ENCODE assay signal across 8 mouse cellular contexts in the genomic region with DNA sequence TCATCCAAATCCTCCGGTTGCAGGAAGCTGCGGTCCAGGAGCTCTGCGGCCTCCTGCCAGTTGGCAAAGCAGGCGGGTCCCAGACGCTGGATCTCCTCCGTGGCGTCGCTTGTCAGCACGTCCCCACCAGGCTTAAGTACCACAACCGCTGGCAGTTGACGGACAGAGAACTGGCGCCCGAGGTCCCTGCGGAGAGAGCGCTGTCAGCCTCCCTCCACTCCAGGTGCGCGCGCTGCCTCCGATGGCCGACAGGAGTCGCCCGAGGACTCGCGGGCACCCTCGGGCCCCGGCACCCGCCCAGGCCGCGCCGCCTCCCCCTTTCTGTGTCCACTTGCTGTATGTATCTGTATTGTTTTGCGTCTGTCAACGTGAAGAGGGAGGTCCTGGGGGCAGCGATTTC. TPM values are rescaled to one million over a fixed set of nuclear protein-coding genes. Genes with fewer than 3 reads are reported as not detected.
DNase-seq lines count a peak whose midpoint lies in the region; ATAC-seq and TF ChIP-seq lines count a peak whose summit lies in the region.

No protein-coding gene starts in this region.

- H3K4me2 ChIP-seq in liver, embryonic 13.5 days = peak overlapping the region; percentile 60

- peaks cover 25% of the 10 kb centered on the region for H3K4me1 ChIP-seq in embryonic facial prominence, embryonic 10.5 days
- peaks cover 8% of the 10 kb centered on the region; the same call in 1 of the 2 replicates for H3K4me1 ChIP-seq in kidney, adult 2 months (ENCODE audit: control insufficient read depth, insufficient read depth, low read length)
- H3K4me1 ChIP-seq in liver, embryonic 13.5 days (replicated peaks) = peaks cover 48% of the 10 kb centered on the region

- no peaks in the 10 kb centered on the region for H3K36me3 ChIP-seq in embryonic facial prominence, embryonic 10.5 days (replicated peaks)
- H3K36me3 ChIP-seq in kidney, adult 2 months (ENCODE audit: control insufficient read depth, insufficient read depth, low read length) = no peaks in the 10 kb centered on the region
- H3K36me3 ChIP-seq in liver, embryonic 13.5 days = no peaks in the 10 kb centered on the region
- H3K36me3 ChIP-seq in splenic B cell, adult 2 months (ENCODE audit: control insufficient read depth, insufficient read depth, low read length, poor library complexity, severe bottlenecking) = no peaks in the 10 kb centered on the region

- under 1% methylated on average over 33 of the region's 33 CpGs for WGBS in embryonic facial prominence, embryonic 10.5 days
- 2% methylated on average over 33 of the region's 33 CpGs for WGBS in kidney, adult 2 months
- WGBS in liver, embryonic 13.5 days (ENCODE audit: insufficient replicate concordance) = 1% methylated on average over 33 of the region's 33 CpGs

- peaks cover 8% of the 10 kb centered on the region for H3K9me3 ChIP-seq in embryonic facial prominence, embryonic 10.5 days
- H3K9me3 ChIP-seq in liver, embryonic 13.5 days (replicated peaks) = peaks cover 8% of the 10 kb centered on the region; the same call in 1 of the 2 replicates

- H3K9ac ChIP-seq in liver, embryonic 13.5 days = 0 out of 2 replicates have a peak overlapping the region, but pooled peaks have one; percentile 33

- peak overlapping the region; percentile 41 for H3K4me3 ChIP-seq in embryonic facial prominence, embryonic 10.5 days
- no peak overlapping the region for H3K4me3 ChIP-seq in kidney, adult 2 months (ENCODE audit: insufficient read depth, low read depth, low read length)
- H3K4me3 ChIP-seq in liver, embryonic 13.5 days (replicated peaks) = peak overlapping the region; percentile 25; the same call in 1 of the 2 replicates

- peak; percentile 73 for TF ChIP-seq CTCF in kidney, adult 2 months (conservative IDR thresholded peaks at IDR 0.05; ENCODE audit: insufficient read depth, insufficient read length, low read depth, low read length)

- no peak overlapping the region for H3K27ac ChIP-seq in embryonic facial prominence, embryonic 10.5 days (replicated peaks)
- H3K27ac ChIP-seq in kidney, adult 2 months (ENCODE audit: insufficient read depth, low read depth, low read length) = no peak overlapping the region
- no peak overlapping the region for H3K27ac ChIP-seq in liver, embryonic 13.5 days

- no peak for ATAC-seq in liver, embryonic 13.5 days (ENCODE audit: low read depth)

- no peak for TF ChIP-seq POLR2A in kidney, adult 2 months (IDR thresholded peaks at IDR 0.05; ENCODE audit: low read depth, low read length)

- DNase-seq in layer of hippocampus, adult 18-20 months (ENCODE audit: low spot score in 2 of 2) = peak; percentile 40 to 68
- DNase-seq in layer of hippocampus, adult 9-10 months (ENCODE audit: low spot score) = no peak
- DNase-seq in embryonic facial prominence, embryonic 10.5 days (ENCODE audit: low spot score) = peak; percentile 82
- peak; percentile 71 for DNase-seq in heart, adult 8-10 months (ENCODE audit: low spot score)
- peak; percentile 82 for DNase-seq in kidney, adult 2 months
- DNase-seq in liver, embryonic 13.5 days = peak; percentile 54
- peak; percentile 82 for DNase-seq in naive thymus-derived CD4-positive, alpha-beta T cell, adult 2 months (ENCODE audit: low read depth)
- DNase-seq in splenic B cell, adult 2 months (ENCODE audit: low read depth, low spot score) = peak; percentile 86

- peaks cover 97% of the 10 kb centered on the region for H3K27me3 ChIP-seq in embryonic facial prominence, embryonic 10.5 days (replicated peaks; ENCODE audit: low read depth, poor library complexity, severe bottlenecking)
- H3K27me3 ChIP-seq in kidney, adult 2 months (replicated peaks; ENCODE audit: control insufficient read depth, insufficient read depth, low read length) = no peaks in the 10 kb centered on the region
- H3K27me3 ChIP-seq in liver, embryonic 13.5 days = peaks cover 46% of the 10 kb centered on the region
- no peaks in the 10 kb centered on the region for H3K27me3 ChIP-seq in splenic B cell, adult 2 months (ENCODE audit: control insufficient read depth, insufficient read depth, low read length, poor library complexity, severe bottlenecking)

RNA-seq across cellular contexts. Expression of gene Nxnl1, which starts 3.6 kb away (rescaled TPM):
- total RNA-seq in layer of hippocampus, adult 18-20 months (2021) = under 1 TPM; 0.12 to 0.15 TPM
- 0.15 TPM in 1 of 2 replicates, not detected in the other for polyA plus RNA-seq in embryonic facial prominence, embryonic 10.5 days (2016; fragmentation: Nextera tagmentation; extraction: Ambion mirVana)
- total RNA-seq in heart, adult 8-10 months (2022) = under 1 TPM in 2 of 4 experiments, not detected in 2; 0.14 to 0.19 TPM
- polyA plus RNA-seq in kidney, adult 2 months (2012; rRNA removed) = 0.14 and 0.19 TPM in 2 replicates
- polyA plus RNA-seq in liver, embryonic 13.5 days (2015; fragmentation: Nextera tagmentation; extraction: Ambion mirVana) = 0.13 and 0.14 TPM in 2 replicates

RNA-seq across cellular contexts. Expression of gene Tmem221, which starts 4.1 kb away (rescaled TPM):
- total RNA-seq in layer of hippocampus, adult 18-20 months (2021) = under 1 TPM in 1 of 2 experiments, not detected in 1; 0.20 TPM
- 0.52 and 0.54 TPM in 2 replicates for polyA plus RNA-seq in embryonic facial prominence, embryonic 10.5 days (2016; fragmentation: Nextera tagmentation; extraction: Ambion mirVana)
- total RNA-seq in heart, adult 8-10 months (2022) = under 1 TPM in 2 of 4 experiments, not detected in 2; 0.16 to 0.25 TPM
- 7.8 and 8.4 TPM in 2 replicates for polyA plus RNA-seq in kidney, adult 2 months (2012; rRNA removed)
- polyA plus RNA-seq in liver, embryonic 13.5 days (2015; fragmentation: Nextera tagmentation; extraction: Ambion mirVana) = 0.53 and 0.66 TPM in 2 replicates

RNA-seq across cellular contexts. Expression of gene Slc27a1, which starts 5.9 kb away (rescaled TPM):
- total RNA-seq in layer of hippocampus, adult 18-20 months (2021) = 100 to 1,000 TPM; 105 to 126 TPM
- 21.8 and 30.7 TPM in 2 replicates for polyA plus RNA-seq in embryonic facial prominence, embryonic 10.5 days (2016; fragmentation: Nextera tagmentation; extraction: Ambion mirVana)
- 100 to 1,000 TPM; 192 to 237 (median 204) TPM for total RNA-seq in heart, adult 8-10 months (2022)
- polyA plus RNA-seq in kidney, adult 2 months (2012; rRNA removed) = 146 and 182 TPM in 2 replicates
- polyA plus RNA-seq in liver, embryonic 13.5 days (2015; fragmentation: Nextera tagmentation; extraction: Ambion mirVana) = 2.3 and 2.5 TPM in 2 replicates

RNA-seq across cellular contexts. Expression of gene Mvb12a, which starts 20.0 kb away (rescaled TPM):
- 10 to 100 TPM; 29.9 to 37.9 TPM for total RNA-seq in layer of hippocampus, adult 18-20 months (2021)
- 76.9 and 80.7 TPM in 2 replicates for polyA plus RNA-seq in embryonic facial prominence, embryonic 10.5 days (2016; fragmentation: Nextera tagmentation; extraction: Ambion mirVana)
- total RNA-seq in heart, adult 8-10 months (2022) = 10 to 100 TPM; 28.8 to 31.5 (median 29.1) TPM
- 136 and 164 TPM in 2 replicates for polyA plus RNA-seq in kidney, adult 2 months (2012; rRNA removed)
- 30.4 and 33.9 TPM in 2 replicates for polyA plus RNA-seq in liver, embryonic 13.5 days (2015; fragmentation: Nextera tagmentation; extraction: Ambion mirVana)

RNA-seq across cellular contexts. Expression of gene Bst2, which starts 25.5 kb away (rescaled TPM):
- 1 to 10 TPM; 3.8 to 5.4 TPM for total RNA-seq in layer of hippocampus, adult 18-20 months (2021)
- 5.8 and 7.2 TPM in 2 replicates for polyA plus RNA-seq in embryonic facial prominence, embryonic 10.5 days (2016; fragmentation: Nextera tagmentation; extraction: Ambion mirVana)
- total RNA-seq in heart, adult 8-10 months (2022) = 10 to 100 TPM; 13.5 to 18.7 (median 14.2) TPM
- polyA plus RNA-seq in kidney, adult 2 months (2012; rRNA removed) = 167 and 184 TPM in 2 replicates
- polyA plus RNA-seq in liver, embryonic 13.5 days (2015; fragmentation: Nextera tagmentation; extraction: Ambion mirVana) = 34.1 and 36.0 TPM in 2 replicates
